Mouse (Mus musculus) right cerebral cortex, postnatal 36 days (tissue): ENCODE data around the gene A030005K14Rik.

ENCODE experiments used
- DNase-seq, 2 experiments: peaks; one replicate each; pipeline ENCODE4 v3.0.0; 2022; ENCODE audit warnings: low spot score in 2 of 2, mixed read lengths in 1 of 2

The A030005K14Rik gene

GRCm38 (mm10) chr1:83036892-83037667 lies 22.1 kb downstream of the A030005K14Rik start:
- DNase-seq = no peak

- DNase-seq = no peak
Measured at GRCm38 (mm10) chr1:83034509-83034908, 24.7 kb downstream of the A030005K14Rik start.

- no peak for DNase-seq
Measured at GRCm38 (mm10) chr1:83032508-83032907, 26.7 kb downstream of the A030005K14Rik start.

- no peak for DNase-seq
Measured at GRCm38 (mm10) chr1:83031950-83032349, 27.2 kb downstream of the A030005K14Rik start.

GRCm38 (mm10) chr1:83016556-83016955 lies 42.6 kb downstream of the A030005K14Rik start:
- DNase-seq = no peak

GRCm38 (mm10) chr1:83015329-83015879 lies 43.8 kb downstream of the A030005K14Rik start:
- no peak for DNase-seq

- DNase-seq = no peak
Measured at GRCm38 (mm10) chr1:83014477-83014876, 44.7 kb downstream of the A030005K14Rik start.
